Mouse (Mus musculus): ENCODE results near the gene Olfr995. TPM values are rescaled to one million over a fixed set of nuclear protein-coding genes. Genes with fewer than 3 reads are reported as not detected.

Olfr995 gene
- polyA plus RNA-seq (2015; fragmentation: Nextera tagmentation; extraction: Ambion mirVana) = not detected in 2 replicates

GRCm38 (mm10) chr2:85443539-85443938 lies at the start of gene Olfr995:
Gene Olfr995 (minus strand): TSS chr2:85443639.
- no peaks in the 10 kb centered on the region for H3K27me3 ChIP-seq
- no peak within 1 kb of the TSS for H3K4me2 ChIP-seq
- no peaks in the 10 kb centered on the region for H3K4me1 ChIP-seq
- no peaks in the 10 kb centered on the region for H3K36me3 ChIP-seq
- H3K27ac ChIP-seq = no peak within 1 kb of the TSS
- H3K9ac ChIP-seq = no peak within 1 kb of the TSS
- WGBS = 29% methylated on average over 1 of the region's 1 CpGs
- H3K9me3 ChIP-seq = no peaks in the 10 kb centered on the region
- no peak for ATAC-seq (ENCODE audit: borderline replicate concordance, extremely low read depth, low FRiP score, low TSS enrichment)
- H3K4me3 ChIP-seq = no peak within 1 kb of the TSS

GRCm38 (mm10) chr2:85490396-85490795 lies 47.0 kb upstream of the Olfr995 start:
- no peak overlapping the region for H3K4me2 ChIP-seq
- no peak overlapping the region for H3K9ac ChIP-seq
- H3K27ac ChIP-seq = no peak overlapping the region
- no peaks in the 10 kb centered on the region for H3K4me1 ChIP-seq
- H3K36me3 ChIP-seq = no peaks in the 10 kb centered on the region
- no peaks in the 10 kb centered on the region for H3K9me3 ChIP-seq
- no peak for ATAC-seq (ENCODE audit: borderline replicate concordance, extremely low read depth, low FRiP score, low TSS enrichment)
- no peaks in the 10 kb centered on the region for H3K27me3 ChIP-seq
- no peak overlapping the region for H3K4me3 ChIP-seq
- WGBS = 76% methylated on average over 5 of the region's 5 CpGs

- no peak for ATAC-seq (ENCODE audit: borderline replicate concordance, extremely low read depth, low FRiP score, low TSS enrichment)
- Histone ChIP-seq H3K4me2 (no peak overlapping the region), H3K4me1 (no peaks in the 10 kb centered on the region), H3K27me3 (no peaks in the 10 kb centered on the region), H3K27ac (no peak overlapping the region), H3K4me3 (no peak overlapping the region), H3K36me3 (no peaks in the 10 kb centered on the region), H3K9ac (no peak overlapping the region), H3K9me3 (no peaks in the 10 kb centered on the region)
- 71% methylated on average over 3 of the region's 3 CpGs for WGBS
Observed at GRCm38 (mm10) chr2:85466801-85467325, 23.4 kb upstream of the Olfr995 start.

- Histone ChIP-seq H3K9ac (no peak overlapping the region), H3K9me3 (no peaks in the 10 kb centered on the region), H3K4me2 (no peak overlapping the region), H3K27ac (no peak overlapping the region), H3K27me3 (no peaks in the 10 kb centered on the region), H3K4me3 (no peak overlapping the region), H3K4me1 (no peaks in the 10 kb centered on the region), H3K36me3 (no peaks in the 10 kb centered on the region)
- no peak for ATAC-seq (ENCODE audit: borderline replicate concordance, extremely low read depth, low FRiP score, low TSS enrichment)
Observed at GRCm38 (mm10) chr2:85442546-85442945, 893 bp downstream of the Olfr995 start.

- 81% methylated on average over 3 of the region's 3 CpGs for WGBS
- H3K9me3 ChIP-seq = no peaks in the 10 kb centered on the region
Observed at GRCm38 (mm10) chr2:85436351-85436750, 7.1 kb downstream of the Olfr995 start, which contains the start of gene Olfr994. Gene Olfr994 (minus strand): TSS chr2:85436451.

GRCm38 (mm10) chr2:85425893-85426292 lies 17.5 kb downstream of the Olfr995 start:
- no peaks in the 10 kb centered on the region for H3K4me1 ChIP-seq
- H3K9ac ChIP-seq = no peak overlapping the region
- H3K27me3 ChIP-seq = no peaks in the 10 kb centered on the region
- H3K9me3 ChIP-seq = no peaks in the 10 kb centered on the region
- H3K4me3 ChIP-seq = no peak overlapping the region
- H3K36me3 ChIP-seq = no peaks in the 10 kb centered on the region
- H3K4me2 ChIP-seq = no peak overlapping the region
- 73% methylated on average over 1 of the region's 1 CpGs for WGBS
- no peak for ATAC-seq (ENCODE audit: borderline replicate concordance, extremely low read depth, low FRiP score, low TSS enrichment)
- H3K27ac ChIP-seq = no peak overlapping the region

More at GRCm38 (mm10) chr2:85436351-85436750, 7.1 kb downstream of the Olfr995 start, which contains the start of gene Olfr994:
- H3K4me3 ChIP-seq = no peak within 1 kb of the TSS
- no peak within 1 kb of the TSS for H3K4me2 ChIP-seq
- no peak for ATAC-seq (ENCODE audit: borderline replicate concordance, extremely low read depth, low FRiP score, low TSS enrichment)
- H3K27me3 ChIP-seq = no peaks in the 10 kb centered on the region
- no peaks in the 10 kb centered on the region for H3K4me1 ChIP-seq
- H3K36me3 ChIP-seq = no peaks in the 10 kb centered on the region
- H3K9ac ChIP-seq = no peak within 1 kb of the TSS
- no peak within 1 kb of the TSS for H3K27ac ChIP-seq

GRCm38 (mm10) chr2:85414777-85415176 lies 28.7 kb downstream of the Olfr995 start, which contains the start of gene Olfr993:
Gene Olfr993 (minus strand): TSS chr2:85414877.
- no peaks in the 10 kb centered on the region for H3K27me3 ChIP-seq
- ATAC-seq (ENCODE audit: borderline replicate concordance, extremely low read depth, low FRiP score, low TSS enrichment) = no peak
- no peak within 1 kb of the TSS for H3K4me3 ChIP-seq
- H3K27ac ChIP-seq = no peak within 1 kb of the TSS
- no peak within 1 kb of the TSS for H3K9ac ChIP-seq
- H3K4me1 ChIP-seq = no peaks in the 10 kb centered on the region
- no peaks in the 10 kb centered on the region for H3K9me3 ChIP-seq
- H3K36me3 ChIP-seq = no peaks in the 10 kb centered on the region
- H3K4me2 ChIP-seq = no peak within 1 kb of the TSS

- no peak for ATAC-seq (ENCODE audit: borderline replicate concordance, extremely low read depth, low FRiP score, low TSS enrichment)
- H3K27me3 ChIP-seq = no peaks in the 10 kb centered on the region
- no peaks in the 10 kb centered on the region for H3K36me3 ChIP-seq
- no peak within 1 kb of the TSS for H3K4me3 ChIP-seq
- 49% methylated on average over 2 of the region's 2 CpGs for WGBS
- H3K4me2 ChIP-seq = no peak within 1 kb of the TSS
- no peaks in the 10 kb centered on the region for H3K9me3 ChIP-seq
- no peaks in the 10 kb centered on the region for H3K4me1 ChIP-seq
- no peak within 1 kb of the TSS for H3K9ac ChIP-seq
- no peak within 1 kb of the TSS for H3K27ac ChIP-seq
Observed at GRCm38 (mm10) chr2:85409369-85409768, 34.1 kb downstream of the Olfr995 start, which contains the start of gene Olfr992. Gene Olfr992 (minus strand): TSS chr2:85409469.

Other genes with a start within 250 kb of the Olfr995 start
- gene Lrrc55, start 246.4 kb downstream of the Olfr995 start, polyA plus RNA-seq (2015; fragmentation: Nextera tagmentation; extraction: Ambion mirVana) = 0.29 and 0.35 TPM in 2 replicates
- gene Olfr987, start 104.3 kb downstream of the Olfr995 start, polyA plus RNA-seq (2015; fragmentation: Nextera tagmentation; extraction: Ambion mirVana) = not detected in 2 replicates
- not detected in 2 replicates for gene Olfr988, start 80.4 kb downstream of the Olfr995 start, polyA plus RNA-seq (2015; fragmentation: Nextera tagmentation; extraction: Ambion mirVana)
- not detected in 2 replicates for gene Olfr992, start 34.2 kb downstream of the Olfr995 start, polyA plus RNA-seq (2015; fragmentation: Nextera tagmentation; extraction: Ambion mirVana)
- not detected in 2 replicates for gene Olfr993, start 28.8 kb downstream of the Olfr995 start, polyA plus RNA-seq (2015; fragmentation: Nextera tagmentation; extraction: Ambion mirVana)
- not detected in 2 replicates for gene Olfr994, start 7.2 kb downstream of the Olfr995 start, polyA plus RNA-seq (2015; fragmentation: Nextera tagmentation; extraction: Ambion mirVana)
- gene 4833423E24Rik, start 75.4 kb upstream of the Olfr995 start, polyA plus RNA-seq (2015; fragmentation: Nextera tagmentation; extraction: Ambion mirVana) = 0.34 and 0.50 TPM in 2 replicates
- gene Olfr996, start 135.6 kb upstream of the Olfr995 start, polyA plus RNA-seq (2015; fragmentation: Nextera tagmentation; extraction: Ambion mirVana) = not detected in 2 replicates
- gene Olfr998, start 145.3 kb upstream of the Olfr995 start, polyA plus RNA-seq (2015; fragmentation: Nextera tagmentation; extraction: Ambion mirVana) = not detected in 2 replicates
- not detected in 2 replicates for gene Olfr1000, start 168.3 kb upstream of the Olfr995 start, polyA plus RNA-seq (2015; fragmentation: Nextera tagmentation; extraction: Ambion mirVana)
- not detected in 2 replicates for gene Olfr1002, start 207.1 kb upstream of the Olfr995 start, polyA plus RNA-seq (2015; fragmentation: Nextera tagmentation; extraction: Ambion mirVana)
- gene Olfr154, start 220.8 kb upstream of the Olfr995 start, polyA plus RNA-seq (2015; fragmentation: Nextera tagmentation; extraction: Ambion mirVana) = not detected in 2 replicates
- not detected in 2 replicates for gene Olfr1006, start 235.1 kb upstream of the Olfr995 start, polyA plus RNA-seq (2015; fragmentation: Nextera tagmentation; extraction: Ambion mirVana)
- gene Olfr1008, start 245.8 kb upstream of the Olfr995 start, polyA plus RNA-seq (2015; fragmentation: Nextera tagmentation; extraction: Ambion mirVana) = not detected in 2 replicates

Data from lung, embryonic 15.5 days (tissue).